Mouse (Mus musculus): ENCODE measurements around the gene Stat5b. TPM values are rescaled to one million over a fixed set of nuclear protein-coding genes. Genes with fewer than 3 reads are reported as not detected.

Gene Stat5b
- total RNA-seq, 2 experiments from 2014 or later = 9.6 to 11.8 TPM

DNA sequence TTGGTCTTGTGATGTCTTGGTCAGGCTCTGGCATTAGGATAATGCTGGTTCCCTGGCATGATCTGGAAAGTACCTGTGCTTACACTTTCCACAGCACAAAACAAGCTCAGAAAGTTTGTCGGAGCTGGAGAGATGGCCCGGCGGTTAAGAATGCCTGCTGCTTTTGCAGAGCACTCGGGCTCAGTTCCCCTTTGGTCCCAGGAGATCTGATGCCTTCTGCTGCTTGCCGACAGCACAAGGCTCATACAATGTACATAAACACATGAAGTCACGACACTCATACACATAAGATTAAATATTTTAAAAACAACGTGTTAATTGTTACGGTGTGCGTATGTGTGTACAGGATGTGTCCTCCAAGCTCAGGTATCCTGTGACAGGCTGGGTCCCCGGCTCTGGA is 74.6 kb downstream of the Stat5b start:
- DNase-seq = no peak
- intact Hi-C loops (cut with DNase I) = no loop called here

DNA sequence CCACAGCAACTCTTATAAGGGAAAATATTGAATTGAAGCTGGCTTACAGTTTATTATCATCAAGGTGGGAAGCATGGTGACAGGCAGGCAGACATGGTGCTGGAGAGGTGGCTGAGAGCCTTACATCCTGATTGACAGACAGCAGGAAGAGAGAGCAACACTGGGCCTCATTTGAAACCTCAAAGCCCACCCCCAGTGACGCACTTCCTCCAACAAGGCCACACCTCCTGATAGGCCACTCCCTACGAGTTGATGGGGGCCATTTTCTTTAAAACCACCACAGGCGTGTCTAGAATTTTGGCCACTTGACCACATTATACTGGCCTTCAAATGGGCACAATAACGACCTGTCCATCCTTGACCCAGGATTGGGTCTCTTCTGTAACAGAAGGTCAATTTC is 76.3 kb downstream of the Stat5b start:
- intact Hi-C loops (cut with DNase I) = no loop called here
- no peak for DNase-seq

DNA sequence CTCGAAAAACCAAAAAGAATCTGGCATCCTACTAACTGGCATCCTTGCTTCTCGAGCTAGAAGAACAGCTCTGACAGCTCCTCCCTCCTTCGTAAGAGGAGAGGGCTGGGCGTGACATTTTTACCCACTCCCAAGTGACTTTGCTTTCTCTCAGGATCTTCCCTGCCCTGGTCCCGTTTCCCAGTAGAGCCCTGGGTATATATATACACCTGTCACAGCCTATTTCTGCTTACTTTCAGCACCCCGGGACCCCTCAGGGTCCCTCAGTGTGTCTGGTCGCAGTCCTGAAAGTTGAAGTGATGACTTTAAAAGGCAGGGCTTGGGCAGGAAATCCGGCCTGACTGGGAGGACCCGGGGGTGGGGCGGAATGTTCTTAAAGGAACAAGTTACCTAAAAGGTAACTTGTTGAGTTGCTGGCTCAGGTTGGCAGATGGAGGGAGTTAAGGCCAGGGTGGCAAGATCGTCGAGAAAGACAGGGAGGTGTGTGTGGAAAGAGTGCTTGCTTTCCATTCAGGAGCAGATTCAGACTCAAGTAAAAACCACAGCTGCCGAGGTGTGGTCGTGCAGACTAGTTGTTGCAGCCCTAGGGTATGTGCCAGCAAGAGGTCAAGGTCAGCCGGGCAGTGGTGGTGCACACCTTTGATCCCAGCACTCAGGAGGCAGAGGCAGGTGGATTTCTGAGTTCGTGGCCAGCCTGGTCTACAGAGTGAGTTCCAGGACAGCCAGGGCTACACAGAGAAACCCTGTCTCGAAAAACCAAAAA is 79.7 kb downstream of the Stat5b start, which contains the start of gene Ghdc:
Gene Ghdc, minus strand, starts transcription at position 312 of the 763 bp plus-strand sequence.
- DNase-seq = peak; percentile 64
- intact Hi-C loops (cut with DNase I) = no loop called here

DNA sequence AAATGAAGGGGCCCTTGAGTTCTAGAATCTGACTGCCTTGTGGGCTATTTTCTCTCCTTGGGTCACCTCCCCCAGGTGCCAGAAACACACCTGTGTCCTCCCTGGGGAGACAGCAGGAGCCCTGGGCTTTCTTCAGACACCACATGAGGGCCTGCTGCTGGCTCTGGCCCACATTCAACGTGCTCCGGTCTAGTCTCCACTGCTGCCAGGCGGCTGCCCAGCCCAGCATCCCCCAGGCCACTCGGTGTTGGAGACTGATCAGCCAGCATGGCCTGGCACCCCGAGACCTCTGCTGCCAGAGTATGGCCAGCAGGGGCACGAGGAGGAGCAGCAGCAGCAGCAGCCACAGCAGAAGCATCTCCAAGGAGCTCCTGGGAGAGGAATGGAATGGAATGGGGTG is 80.5 kb downstream of the Stat5b start:
- DNase-seq = peak; percentile 50
- intact Hi-C loops (cut with DNase I) = no loop called here

DNA sequence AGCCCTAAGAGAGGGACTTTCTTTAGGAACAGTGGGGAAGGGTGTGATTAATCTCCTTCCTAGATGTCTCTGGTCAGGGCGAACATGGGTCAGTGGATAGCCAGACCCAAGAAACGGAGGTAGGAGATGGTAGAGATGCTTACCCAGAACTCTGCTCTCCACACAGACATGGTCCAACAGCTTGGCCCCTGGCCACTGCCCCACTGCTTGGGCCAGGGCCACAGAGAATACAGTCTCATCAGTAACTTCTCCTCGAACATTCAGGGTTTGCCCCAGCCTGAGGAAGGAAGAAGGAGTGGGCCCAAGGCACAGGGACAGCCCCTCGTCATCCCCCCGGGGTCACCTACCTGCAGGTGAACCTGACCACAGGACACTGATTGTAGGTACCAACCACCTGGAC is 82.7 kb downstream of the Stat5b start:
- intact Hi-C loops (cut with DNase I) = no loop called here
- no peak for DNase-seq

DNA sequence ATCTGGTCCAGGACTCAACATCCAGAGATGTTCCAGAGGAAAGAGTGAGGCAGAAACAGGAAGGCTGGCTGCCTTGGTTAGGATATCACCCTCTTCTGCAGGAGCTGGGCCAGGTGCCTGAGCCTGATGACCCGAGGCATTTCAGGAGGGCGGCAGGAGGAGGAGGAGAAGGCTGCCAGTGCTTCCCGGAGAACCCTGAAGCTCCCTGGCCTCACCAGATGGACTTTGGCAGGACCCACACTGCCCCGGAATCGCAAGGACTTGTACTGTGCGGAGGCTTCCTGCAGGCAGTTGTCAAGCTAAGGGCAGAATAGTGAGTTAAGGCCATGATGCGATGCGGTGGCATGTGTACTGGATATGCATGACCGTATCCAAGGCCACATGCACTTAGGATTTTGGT is 83.8 kb downstream of the Stat5b start:
- DNase-seq = no peak
- intact Hi-C loops (cut with DNase I) = no loop called here

DNA sequence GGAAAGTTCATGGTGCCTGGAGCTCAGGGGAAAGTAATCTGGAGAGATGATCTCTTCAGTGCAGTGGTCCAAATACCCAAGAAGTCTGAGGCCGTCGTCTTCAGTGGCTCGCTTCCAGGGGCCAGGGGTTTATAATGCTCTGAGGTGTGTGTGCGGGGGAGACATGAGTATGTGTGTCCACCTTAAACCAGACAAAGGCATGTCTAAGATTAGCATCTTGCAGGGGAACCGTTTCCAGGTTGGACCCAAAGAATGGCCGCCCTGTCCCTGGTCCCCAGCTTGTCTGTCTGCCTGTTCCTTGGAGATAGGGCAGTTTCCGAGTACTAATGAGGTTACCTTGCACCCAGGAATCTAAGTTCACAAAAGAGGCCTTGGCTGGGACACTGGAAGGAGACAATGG is 87.7 kb downstream of the Stat5b start, which contains the start of gene Hcrt:
Gene Hcrt, minus strand, starts transcription at position 101 of the 400 bp plus-strand sequence.
- intact Hi-C loops (cut with DNase I) = no loop called here
- no peak for DNase-seq

DNA sequence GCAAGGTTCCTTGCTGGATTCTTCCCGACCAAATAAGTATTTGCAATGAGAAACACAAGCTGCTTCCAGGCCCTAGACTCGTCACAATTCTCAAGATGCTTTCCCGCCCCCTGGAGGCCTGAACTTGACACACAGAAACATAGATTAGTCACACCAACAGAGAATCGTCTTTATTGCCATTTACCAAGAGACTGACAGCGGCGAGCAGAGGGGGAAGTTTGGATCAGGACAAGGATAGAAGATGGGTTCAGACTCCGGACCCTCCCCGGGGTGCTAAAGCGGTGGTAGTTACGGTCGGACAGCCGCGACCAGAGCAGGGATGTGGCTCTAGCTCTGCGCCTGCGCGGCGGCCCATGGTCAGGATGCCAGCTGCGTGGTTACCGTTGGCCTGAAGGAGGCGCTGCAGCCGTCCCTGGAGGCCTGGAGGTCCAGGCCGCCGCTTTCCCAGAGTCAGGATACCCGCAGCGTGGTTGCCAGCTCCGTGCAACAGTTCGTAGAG is 88.9 kb downstream of the Stat5b start:
- peak; percentile 90 for DNase-seq
- intact Hi-C loops (cut with DNase I) = no loop called here

DNA sequence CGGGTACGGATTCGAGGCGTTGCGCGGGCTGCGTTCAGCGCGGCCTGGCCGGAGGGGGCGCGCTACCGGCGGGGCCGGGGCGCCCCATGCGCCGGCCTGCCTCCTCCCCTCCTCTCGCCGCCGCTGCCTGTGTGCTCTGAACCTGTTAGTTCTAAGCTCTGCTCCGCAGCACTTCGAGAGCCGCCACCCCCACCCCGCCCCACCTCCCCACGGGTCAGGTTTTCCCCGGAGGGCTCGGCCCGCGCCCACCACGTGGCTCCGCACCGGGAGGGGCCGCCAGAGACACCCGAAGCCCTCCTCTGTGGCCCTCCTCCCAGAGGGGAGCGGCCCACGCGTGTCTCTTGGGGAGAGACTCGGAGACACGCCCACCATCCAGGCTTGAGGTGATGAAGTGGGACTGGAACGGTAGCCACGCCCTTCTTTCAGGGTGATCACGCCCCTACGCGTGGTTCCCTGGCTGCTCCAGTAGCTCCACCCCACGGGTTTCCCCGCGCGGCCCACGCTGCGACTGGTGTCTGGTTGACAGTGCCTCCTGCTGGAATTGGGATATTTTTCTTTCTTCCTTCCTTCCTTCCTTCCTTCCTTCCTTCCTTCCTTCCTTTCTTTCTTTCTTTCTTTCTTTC is 90.8 kb downstream of the Stat5b start, which contains the start of gene Kcnh4:
Gene Kcnh4, minus strand, starts transcription at position 332 of the 623 bp plus-strand sequence.
- intact Hi-C loops (cut with DNase I) = no loop called here
- DNase-seq = peak; percentile 65

DNA sequence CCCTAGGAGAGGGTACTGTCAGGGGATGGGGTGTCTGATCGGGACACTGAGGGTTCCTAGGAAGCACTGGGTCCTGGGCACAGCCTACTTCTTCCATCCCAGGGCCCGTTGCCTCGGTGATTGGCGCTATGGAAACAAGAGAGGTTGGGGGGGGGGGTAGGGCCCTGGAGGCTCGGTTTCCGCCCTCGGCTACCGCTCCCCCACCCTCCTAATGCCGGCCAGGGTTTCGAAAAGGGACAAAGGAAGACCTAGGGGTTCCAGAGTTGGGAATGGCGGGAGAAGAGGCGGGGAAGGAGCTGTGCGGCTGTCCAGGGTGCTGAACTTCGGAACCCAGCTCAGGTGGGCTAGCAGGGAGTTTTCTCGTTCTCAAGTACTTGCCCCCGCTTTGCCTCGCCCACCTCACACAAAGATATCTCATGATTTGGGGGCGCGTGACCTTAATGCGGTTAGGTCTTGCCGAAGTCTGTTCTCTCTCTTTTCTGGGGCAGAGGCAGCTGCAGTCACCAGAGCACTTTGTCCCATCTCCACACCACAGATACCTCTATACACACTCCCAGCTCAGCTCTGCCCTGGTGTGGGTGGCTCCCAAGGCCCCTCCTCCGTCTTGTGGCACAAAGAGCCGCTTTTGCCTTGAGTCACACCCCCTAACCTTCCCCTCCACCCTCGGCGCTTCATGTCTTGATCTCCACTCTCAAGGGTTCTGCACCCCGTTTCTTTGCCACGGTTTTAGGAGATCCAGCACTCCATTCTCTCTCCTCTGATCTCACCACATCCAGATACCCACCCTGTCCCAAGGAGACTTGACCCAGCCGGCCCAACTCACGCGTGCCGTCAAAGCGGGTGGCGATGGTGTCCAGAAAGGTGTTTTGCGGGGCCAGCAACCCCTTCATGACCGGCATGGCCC is 91.6 kb downstream of the Stat5b start:
- DNase-seq = no peak
- intact Hi-C loops (cut with DNase I) = no loop called here

DNA sequence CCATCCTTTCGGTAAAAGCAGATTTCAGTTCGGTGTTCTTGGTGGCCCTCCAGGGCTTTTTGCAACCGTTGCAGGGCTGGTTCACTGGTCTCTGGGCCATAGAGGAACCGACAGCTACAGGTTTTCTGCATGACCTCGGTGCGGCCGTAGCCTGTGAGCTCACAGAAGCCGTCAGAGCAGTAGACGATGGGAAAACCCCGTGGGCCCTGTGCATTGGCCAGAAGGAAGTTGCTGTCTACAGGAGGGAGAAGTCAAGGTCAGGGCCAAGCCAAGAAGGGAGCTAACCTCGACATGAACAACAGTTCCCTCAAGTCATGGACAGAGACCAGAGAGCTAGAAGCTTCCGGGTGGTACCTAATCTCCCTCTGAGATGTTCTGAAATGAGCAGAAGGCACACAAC is 93.0 kb downstream of the Stat5b start:
- DNase-seq = no peak

DNA sequence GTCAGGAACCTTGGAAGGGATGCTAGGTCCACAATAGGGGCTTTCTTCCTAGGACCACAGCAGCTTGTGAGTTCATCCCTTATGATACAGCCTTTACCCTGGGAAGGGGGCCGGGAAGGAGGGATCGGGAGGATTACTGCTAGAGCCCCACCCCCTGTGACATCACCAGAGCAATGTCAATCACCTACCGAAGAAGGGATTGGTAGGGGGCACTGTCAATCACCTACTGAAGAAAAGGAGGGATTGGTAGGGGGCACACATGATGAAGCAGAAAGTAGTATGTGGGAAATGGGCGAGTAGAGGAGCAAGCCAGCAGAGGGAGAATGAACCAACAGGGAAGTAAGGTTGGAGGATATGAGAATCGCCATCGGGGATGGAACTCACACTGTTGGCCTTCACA is 94.0 kb downstream of the Stat5b start:
- DNase-seq = no peak
- intact Hi-C loops (cut with DNase I) = no loop called here

More for the DNA sequence above, 93.0 kb downstream of the Stat5b start:
- intact Hi-C loops (cut with DNase I) = no loop called here

DNA sequence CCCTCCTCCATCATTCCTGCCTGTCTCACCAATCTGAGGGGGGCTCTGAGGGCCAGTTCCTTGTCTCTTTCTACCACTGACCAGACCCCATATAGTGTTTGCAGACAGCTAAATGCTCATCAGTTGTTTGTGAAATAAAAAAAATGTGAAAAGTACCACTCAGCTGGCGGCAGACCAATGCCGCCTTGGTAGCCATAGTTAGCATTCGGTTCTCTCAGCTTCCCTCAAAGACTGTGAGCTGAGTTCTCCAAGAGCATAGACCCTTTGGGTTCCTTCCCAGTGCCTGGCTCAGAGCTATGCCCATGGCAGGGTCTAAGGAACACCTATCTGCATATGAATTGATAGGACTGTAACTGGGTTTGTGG is 95.8 kb downstream of the Stat5b start:
- no peak for DNase-seq
- intact Hi-C loops (cut with DNase I) = no loop called here

DNA sequence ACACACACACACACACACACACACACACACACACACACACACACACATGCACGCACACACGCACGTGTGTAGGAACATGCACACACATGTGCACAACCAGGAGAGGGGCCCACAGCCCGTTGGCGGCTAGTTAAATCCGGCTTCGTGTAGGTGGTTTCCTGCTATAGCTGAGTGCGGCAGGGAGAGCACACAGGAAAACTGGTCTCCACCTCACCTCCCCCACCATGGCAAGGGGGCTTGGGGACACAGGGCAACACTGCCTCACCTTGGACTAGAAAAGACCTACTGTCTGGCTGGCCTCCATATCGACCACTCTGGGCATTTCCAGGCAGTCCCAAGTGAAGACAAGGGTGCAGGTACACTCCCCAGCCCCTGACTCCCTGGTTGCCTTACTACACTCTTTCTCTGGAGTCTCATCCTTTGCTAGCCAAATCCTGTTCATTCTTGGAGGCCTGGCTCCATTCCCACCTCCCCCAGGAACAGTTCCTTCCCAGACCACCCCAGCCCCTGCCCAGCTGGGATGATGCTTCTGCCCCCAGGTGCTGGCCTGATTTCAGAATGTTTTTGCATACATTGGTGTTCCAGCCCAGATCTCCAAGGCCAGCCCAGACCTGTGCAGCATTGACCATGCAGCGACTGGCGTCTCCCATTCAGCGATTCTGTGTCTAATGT is 96.4 kb downstream of the Stat5b start:
- DNase-seq = no peak
- intact Hi-C loops (cut with DNase I) = no loop called here

DNA sequence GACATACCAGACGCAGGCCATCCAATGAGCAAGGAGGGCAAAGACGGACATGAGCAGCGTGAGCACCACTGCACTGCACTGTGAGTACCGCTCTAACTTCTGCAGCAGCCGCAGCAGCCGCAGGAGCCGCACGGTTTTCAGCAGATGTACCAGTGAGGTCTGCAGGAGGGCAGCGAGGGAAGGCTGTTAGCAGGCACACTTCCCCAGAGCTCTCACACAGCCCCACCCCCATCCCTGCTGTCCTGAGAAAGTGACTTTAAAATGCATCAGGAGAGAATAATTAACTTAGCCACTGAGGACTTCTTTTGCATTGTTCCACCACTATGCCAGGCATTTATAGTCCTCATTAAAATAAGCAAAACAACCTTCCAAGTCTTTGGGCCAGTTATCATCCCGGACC is 98.2 kb downstream of the Stat5b start:
- intact Hi-C loops (cut with DNase I) = no loop called here
- no peak for DNase-seq

DNA sequence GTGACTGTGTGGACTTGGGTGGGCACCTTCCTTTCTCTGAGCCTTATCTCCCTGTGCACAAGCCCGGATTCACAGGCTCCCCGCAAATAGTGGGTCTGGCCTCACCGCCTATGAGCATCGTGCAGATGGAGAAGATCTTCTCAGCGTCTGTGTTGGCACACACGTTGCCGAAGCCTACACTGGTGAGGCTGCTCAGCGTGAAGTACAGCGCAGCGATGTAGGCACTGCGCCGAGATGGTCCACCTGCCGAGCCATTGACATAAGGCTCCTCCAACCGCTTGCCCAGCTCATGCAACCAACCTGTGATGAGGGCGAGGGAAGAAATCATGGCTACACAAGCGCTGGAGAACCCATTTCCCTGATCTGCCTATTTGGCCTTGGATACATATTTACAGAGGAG is 100.4 kb downstream of the Stat5b start:
- no peak for DNase-seq
- intact Hi-C loops (cut with DNase I) = no loop called here

DNA sequence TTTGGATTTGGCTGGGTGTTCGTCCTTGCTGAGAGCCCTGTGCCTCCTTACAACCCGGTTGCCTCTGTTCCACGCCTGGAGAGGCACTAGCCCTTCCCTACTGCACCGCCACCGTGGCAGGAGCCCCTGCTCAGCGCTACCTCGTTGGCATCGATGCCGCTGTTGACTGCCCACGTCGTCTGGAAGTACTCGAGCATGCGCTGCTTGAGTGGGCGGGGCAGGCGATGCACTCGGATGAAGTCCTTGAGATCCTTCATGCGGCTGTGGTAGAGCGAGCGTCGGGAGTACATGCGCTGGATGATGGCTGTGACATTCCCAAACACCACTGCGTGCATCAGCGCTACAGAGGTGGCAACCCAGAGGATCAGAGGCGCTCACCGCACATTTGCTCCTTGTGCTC is 101.1 kb downstream of the Stat5b start:
- intact Hi-C loops (cut with DNase I) = loop anchor here (10.0 kb wide), 1 partner anchor 205 kb away; no protein-coding TSS in a partner anchor
- no peak for DNase-seq

DNA sequence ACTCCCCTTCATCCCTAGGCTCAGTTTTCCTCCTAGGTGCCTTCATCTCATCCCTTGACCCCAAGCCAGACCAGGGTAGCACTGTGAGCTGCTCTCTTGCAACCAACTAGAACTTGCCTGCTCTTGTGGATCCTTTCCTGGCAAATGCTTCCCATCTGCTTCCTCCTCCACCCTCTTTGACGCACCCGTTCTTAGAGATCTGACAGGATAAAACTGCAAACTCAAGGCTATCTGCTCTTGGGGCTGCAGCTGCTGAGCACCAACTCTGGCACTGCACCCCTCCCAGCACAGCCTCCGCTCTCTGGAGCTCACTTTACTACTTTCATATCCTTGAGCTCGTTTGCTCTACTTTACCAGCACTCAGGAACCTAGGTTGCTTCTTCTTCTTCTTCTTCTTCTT is 101.9 kb downstream of the Stat5b start:
- intact Hi-C loops (cut with DNase I) = loop anchor here (10.0 kb wide), 1 partner anchor 206 kb away; no protein-coding TSS in a partner anchor
- no peak for DNase-seq

DNA sequence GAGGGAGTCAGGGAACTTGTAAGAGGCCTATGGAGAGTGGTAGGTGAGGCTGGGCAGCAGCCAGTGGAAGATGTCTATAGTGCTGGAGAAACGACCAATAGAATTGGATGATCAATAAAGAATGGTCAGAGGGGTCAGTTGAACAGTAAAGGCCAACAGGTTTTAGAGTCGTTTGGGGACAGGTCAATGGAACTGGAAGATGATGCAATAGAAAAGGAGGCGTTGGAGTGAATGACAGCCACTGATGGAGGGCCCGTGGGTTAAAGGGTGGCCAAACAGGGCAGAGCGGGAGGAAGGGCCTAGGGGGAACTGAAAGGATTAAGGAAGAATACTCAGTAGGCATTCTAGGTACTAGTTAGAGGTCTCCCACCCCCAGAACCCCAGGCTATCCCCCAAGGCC is 103.4 kb downstream of the Stat5b start:
- no peak for DNase-seq
- intact Hi-C loops (cut with DNase I) = loop anchor here (10.0 kb wide), 1 partner anchor 208 kb away; no protein-coding TSS in a partner anchor

DNA sequence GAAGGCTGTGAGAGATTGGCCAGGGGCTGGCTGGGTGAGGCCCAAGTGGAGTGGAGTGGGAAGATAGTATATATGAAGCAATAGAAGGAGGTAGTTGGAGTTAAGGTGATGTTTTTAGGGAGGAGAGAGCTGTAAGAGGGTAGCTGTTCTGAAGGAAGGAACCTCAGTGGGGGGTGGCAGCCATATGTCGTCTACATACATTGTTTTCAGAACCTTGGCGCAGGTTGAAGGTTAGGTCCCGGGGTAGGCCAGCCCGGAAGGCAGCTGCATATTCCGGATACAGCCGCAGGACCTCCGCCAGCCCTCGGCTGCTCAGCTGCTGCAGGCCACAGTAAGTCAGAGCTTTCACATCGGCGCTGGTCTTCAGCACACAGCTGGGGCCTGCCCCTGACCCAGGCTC is 104.0 kb downstream of the Stat5b start:
- DNase-seq = no peak
- intact Hi-C loops (cut with DNase I) = loop anchor here (10.0 kb wide), 1 partner anchor 208 kb away; no protein-coding TSS in a partner anchor

All from left cerebral cortex, postnatal 4 days (tissue).